Mouse (Mus musculus) heart, adult 9 months (tissue): ENCODE data around the gene Enkur.
A peak's percentile ranks its signal among the peaks of the same experiment; 100 is the strongest.

Experiments used
- DNase-seq, 2 experiments: peaks; one replicate each; pipeline ENCODE4 v3.0.0; 2022; ENCODE audit warnings: low spot score in 2 of 2

The Enkur gene

DNA sequence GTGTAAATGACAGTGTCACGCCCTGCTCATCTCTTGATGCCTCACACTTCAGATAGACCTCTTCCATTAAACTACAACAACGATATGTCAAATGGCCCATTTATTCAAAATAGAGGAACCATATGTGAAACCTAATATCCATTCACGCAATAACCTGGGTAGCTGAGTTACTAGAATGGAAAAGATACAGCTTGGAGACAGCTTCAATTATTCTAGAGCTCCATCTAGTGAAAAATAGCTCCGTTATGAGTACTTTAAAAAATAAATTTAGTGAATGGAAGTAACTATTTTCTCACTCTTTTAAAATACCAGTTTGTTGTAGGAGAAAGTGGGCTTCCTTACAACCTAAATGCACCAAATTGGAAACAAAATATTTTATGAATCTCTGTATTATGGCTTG, 16.6 kb downstream of the Enkur start:
- DNase-seq: no peak

DNA sequence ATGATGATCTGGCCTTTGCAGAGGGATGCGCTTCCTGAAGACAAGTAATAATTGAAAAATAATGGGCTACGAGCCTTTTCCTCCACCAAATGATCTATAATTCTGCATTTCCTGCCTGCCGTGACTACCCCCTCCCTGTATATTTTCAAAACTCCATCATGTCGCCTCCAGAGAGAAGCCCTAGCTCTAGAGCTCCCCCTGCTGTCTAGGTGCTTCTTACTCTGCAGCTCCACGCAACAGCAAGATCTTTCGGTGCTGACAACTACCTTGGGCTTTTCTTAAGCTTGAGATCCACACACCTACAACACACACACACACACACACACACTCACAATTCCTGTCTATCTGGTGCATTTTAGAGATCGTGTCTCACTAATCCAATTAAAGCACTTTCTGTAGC, 17.6 kb downstream of the Enkur start:
- DNase-seq: peak in 1 of 2 experiments; percentile 54

DNA sequence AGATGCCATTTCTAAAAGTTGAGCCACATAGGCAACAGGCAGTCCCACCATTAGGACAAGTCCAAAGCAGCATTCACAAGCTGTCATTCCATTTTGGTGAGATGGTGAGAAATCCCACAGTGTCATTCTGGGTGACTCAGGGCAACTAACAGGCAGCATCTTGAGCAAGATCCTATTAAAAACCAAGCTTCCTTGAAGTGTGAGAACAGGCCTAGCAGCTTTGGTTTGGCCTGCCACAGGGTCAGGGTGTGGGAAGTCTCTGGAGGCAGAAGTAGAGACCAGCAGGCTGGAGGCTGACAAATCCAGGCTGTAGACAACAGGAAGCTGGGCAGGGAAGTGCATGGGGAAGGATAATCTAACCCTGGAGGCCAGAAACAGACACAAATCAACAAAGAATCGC, 22.4 kb downstream of the Enkur start:
- DNase-seq: peak; percentile 78 to 81

DNA sequence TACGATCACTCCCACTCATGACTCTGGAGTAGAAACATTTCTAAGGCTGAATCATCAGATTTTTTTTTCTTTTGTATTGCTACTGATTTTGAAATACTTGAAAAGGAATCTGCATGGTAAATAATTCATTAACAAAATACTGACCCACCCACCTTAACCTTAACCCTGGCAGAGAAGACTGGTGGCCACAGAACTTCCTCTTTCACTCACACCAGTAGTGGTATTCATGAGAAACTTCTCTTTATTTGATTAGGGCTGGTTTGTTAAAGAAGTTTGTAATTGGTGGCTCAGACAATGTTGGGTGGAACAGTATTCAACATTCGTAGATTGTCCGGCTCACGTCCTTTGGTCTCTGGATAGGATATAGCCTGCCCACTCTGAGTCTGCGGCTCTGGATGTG, 26.0 kb downstream of the Enkur start:
- no peak for DNase-seq

DNA sequence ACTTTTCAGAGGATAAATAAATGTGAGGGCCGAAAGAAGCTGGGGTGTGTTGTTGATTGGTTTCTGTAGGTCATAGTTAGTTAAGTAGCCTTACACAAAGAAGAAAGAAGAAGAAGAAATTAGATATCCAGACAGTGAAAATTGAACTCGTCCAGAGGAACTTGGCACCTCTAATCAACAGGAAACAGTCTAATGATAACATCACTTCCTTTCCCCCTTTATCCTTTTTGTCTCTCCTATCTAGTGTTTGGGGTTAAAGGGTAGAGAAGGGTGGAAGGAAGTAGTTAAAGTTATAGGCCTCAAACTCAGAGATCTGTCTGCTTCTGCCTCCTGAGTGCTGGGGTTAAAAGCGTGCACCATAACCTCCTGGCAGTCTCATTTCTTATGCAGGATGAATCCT, 32.4 kb downstream of the Enkur start:
- no peak for DNase-seq

DNA sequence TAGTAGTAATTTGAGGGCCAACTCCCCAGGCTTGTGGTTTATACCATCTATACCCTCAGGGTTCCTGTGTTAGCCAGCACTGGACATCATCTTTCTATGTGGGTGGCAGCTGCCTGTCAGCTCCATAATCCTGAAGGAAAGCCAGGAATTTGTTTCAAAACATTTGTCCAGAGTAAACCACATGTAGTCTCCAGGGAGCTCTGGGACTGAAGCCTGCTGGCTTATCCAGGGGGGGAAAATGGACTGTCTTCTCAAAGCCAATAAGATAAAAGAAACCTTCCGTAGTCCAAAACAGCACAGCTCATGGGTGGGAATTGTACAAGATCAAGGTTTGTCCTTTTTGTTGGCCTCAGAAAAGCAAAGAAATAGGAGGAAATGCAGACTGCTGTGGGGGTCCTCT, 37.2 kb downstream of the Enkur start:
- DNase-seq: peak; percentile 79

DNA sequence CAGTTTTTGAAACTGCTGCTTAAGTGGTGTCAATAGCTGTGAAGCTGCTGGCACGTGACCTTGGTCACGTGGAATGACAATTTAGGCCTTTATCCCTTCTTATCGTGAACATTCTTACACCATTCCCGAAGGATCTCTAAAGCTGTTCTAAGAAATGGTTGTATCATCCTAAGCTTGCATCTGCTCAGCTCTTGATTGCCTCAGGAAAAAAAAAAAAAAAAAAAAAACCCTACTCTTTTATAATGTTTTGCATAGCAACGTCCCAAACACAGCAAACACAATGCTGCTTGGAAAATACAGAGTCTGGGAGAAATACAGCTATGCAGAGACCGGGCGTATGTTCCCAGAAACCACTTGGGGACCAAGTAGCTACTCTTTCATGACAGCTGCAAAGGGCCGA, 40.9 kb downstream of the Enkur start:
- DNase-seq: peak; percentile 65 to 75

DNA sequence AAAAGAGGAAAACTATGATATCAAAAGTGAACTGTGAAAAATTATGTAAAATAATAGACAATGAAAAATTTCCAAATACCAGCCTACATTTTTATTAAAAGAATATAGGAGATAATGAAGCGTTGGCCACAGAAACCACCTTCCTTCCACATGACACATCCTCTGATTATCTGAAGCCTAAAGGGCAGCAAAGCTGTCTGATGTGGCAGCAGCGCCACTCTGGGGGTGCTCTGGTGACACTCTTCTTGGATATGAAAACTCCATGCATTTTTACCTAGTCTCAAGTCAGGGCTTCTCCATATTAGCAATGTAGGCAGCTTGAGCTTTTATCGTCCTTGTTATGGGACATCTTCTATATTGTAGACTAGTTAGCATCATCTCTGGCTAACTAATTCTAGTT, 51.7 kb downstream of the Enkur start:
- DNase-seq: no peak

DNA sequence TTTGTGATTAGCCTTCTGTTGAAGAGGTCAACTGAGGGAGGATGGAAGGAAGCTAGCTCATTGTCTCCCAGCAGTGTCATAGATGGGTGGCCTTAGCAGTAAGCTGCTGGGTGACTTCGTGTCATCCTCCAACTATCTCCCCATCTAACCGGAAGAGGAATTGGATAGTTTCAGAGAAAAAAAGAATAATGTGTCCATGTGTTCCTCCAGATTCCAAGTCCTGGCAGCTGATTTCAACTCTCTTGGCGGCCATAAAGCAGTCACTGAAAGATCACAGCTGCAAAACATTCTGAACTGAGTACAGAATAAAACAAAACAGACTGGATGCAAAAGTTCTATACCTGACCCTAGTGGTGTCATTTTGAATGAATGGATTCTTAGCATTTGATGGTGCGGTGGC, 58.0 kb downstream of the Enkur start:
- DNase-seq: peak; percentile 32 to 40

DNA sequence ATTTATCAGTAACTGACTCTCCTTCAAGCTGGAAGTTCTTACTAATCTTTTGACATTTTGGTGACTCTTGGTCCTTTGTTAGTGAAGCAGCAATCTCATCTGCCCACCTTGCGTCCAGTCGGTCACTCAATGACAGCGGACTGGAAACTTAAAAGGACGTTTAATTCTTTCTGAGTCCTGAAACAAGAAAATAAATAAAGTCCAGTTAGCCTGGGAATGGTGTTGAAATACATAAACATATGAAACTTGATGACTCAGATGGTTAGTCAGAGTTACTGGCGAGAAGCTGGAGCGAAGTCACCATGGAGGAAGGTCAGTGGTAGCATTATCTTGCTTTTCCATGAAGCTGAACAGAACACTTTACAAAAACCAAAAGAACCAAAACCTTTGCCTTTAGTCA, 58.7 kb downstream of the Enkur start:
- peak in 1 of 2 experiments; percentile 23 for DNase-seq

DNA sequence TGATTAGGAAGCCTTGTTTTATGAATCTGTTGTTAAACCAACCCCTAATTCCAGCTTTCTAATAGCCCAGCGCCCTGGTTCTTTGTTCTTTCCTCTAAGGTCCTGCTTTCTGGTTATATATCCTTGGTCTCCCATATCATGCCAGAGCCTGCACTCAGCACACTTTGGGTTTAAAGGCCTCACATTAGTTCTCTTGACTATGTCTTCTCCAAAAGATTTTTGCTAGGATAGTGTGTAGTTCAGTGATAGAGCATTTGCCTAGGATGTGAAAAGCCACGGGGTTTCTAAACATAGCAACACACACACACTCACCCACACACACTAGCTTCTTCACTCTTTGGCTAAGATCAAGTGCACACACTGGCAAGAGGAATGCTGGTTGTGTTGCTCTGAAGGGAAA, 62.5 kb downstream of the Enkur start:
- DNase-seq: peak in 1 of 2 experiments; percentile 13

DNA sequence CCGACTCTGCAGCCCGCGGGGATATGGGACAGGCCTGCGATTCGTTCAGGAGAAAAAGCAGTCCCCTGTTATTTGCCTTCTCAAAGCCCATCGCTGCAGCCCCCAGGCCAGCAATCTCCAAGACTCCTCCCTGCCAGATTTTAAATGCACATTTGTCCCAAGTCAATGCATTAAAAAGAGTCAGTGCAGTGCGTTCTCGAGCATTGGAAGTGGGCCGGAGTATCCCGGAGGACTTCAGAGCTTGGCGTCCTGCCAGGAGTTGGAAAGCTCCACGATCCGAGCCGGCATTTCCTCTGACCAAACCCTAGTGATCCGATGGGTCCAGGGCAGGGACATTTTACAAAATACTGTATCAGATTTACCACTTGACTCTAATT, 63.0 kb downstream of the Enkur start:
- peak; percentile 79 to 84 for DNase-seq

DNA sequence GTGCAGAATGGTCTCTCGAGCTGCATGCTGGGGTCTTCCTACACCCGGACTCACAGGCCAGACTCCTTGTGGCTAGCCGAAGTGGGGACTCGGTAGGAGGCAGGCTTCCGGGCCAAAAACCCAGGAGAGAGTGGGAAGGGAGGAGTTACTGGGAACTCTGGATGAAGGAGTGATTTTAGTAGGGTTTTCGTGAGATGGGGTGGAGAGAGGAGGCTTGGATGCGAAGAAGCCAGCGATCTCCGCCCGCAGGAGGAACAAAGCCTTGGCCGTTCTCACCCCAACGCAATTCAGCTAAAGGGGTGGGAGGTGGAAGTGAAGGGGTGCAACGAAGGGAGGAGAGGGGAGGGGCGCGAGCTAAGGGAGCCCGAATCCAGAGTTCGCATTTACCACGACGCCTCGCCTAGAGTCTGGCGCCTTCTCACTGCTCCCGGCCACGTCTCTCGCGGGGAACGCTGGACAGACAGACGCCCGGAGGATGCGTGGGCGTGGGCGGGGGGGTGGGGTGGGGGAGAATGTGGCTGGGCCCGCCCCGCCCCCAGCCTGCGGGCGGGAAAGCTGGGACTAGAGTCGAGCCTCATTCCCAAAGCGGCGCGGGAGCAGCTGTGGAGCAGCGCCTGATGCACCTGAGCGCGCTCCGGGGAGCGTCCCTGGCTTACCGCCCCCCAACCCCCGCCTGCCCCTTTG, 63.5 kb downstream of the Enkur start:
- DNase-seq: peak; percentile 56 to 61

DNA sequence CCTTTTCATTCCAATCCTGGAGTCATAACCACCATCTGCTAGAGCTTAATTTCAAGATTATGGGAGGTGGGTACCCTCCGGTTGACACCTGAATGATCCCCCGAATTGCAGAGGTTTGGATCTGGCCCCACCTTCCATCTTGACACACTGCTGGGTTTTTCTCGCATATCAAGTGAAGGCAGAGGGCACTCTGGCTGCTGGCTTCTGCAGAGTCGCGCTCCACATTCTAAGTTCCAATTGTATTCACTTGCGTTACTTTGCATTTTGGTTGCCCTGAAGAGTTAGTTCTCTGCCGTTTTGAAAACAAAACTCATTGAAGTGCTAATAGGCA, 64.0 kb downstream of the Enkur start:
- DNase-seq: no peak
